27 mouse cellular contexts compared by ENCODE assay signal in genomic region chr5:118760986-118761385, GRCm38 (mm10).
"Had no signal": no experiment of that assay in that cellular context is flagged by ENCODE, and none has a peak within 500 bp of the region (broad histone marks: within the 10 kb centered on the region; RNA-seq: fewer than 3 reads in every experiment).

No protein-coding gene starts in this region.

- H3K27ac ChIP-seq: heart, adult 2 months; heart, embryonic 13.5 days; heart, embryonic 15.5 days; hindbrain, embryonic 12.5 days; hindbrain, embryonic 14.5 days; kidney, embryonic 15.5 days; kidney, postnatal 0 days; limb, embryonic 13.5 days; limb, embryonic 15.5 days; liver, embryonic 13.5 days; liver, embryonic 15.5 days had no signal

- H3K4me1 ChIP-seq: hindbrain, embryonic 12.5 days; limb, embryonic 13.5 days; limb, embryonic 15.5 days; liver, embryonic 13.5 days; liver, embryonic 15.5 days had no signal

- H3K27me3 ChIP-seq: heart, embryonic 13.5 days; heart, embryonic 15.5 days; hindbrain, embryonic 12.5 days; kidney, embryonic 15.5 days; limb, embryonic 13.5 days; limb, embryonic 15.5 days; liver, embryonic 13.5 days; liver, embryonic 15.5 days had no signal

- H3K9me3 ChIP-seq: heart, embryonic 13.5 days; heart, embryonic 15.5 days; hindbrain, embryonic 12.5 days; kidney, embryonic 15.5 days; limb, embryonic 13.5 days; limb, embryonic 15.5 days; liver, embryonic 13.5 days; liver, embryonic 15.5 days had no signal

- DNase-seq: gastrocnemius, postnatal 14 days; gastrocnemius, postnatal 36 days; heart, adult 11 months; heart, adult 2 months; heart, postnatal 14 days; heart, postnatal 36 days; kidney, adult 18-20 months; kidney, adult 9 months; kidney, postnatal 14 days; kidney, postnatal 36 days; layer of hippocampus, adult 9-11 months; layer of hippocampus, postnatal 36 days; left cerebral cortex, postnatal 4 days; liver, embryonic 13.5 days; liver, postnatal 0 days had no signal

- H3K9ac ChIP-seq: heart, embryonic 13.5 days; heart, embryonic 15.5 days; hindbrain, embryonic 12.5 days; hindbrain, embryonic 14.5 days; kidney, embryonic 15.5 days; limb, embryonic 13.5 days; limb, embryonic 15.5 days; liver, embryonic 13.5 days; liver, embryonic 15.5 days; liver, postnatal 0 days had no signal

- ATAC-seq: hindbrain, embryonic 16.5 days; inflammation-experienced regulatory T-cells, adult 6 months; liver, postnatal 0 days had no signal

- H3K4me2 ChIP-seq: heart, embryonic 11.5 days; heart, embryonic 13.5 days; heart, embryonic 15.5 days; hindbrain, embryonic 12.5 days; hindbrain, embryonic 14.5 days; kidney, embryonic 15.5 days; limb, embryonic 13.5 days; limb, embryonic 15.5 days; liver, embryonic 13.5 days; liver, embryonic 15.5 days had no signal

- H3K4me3 ChIP-seq: heart, adult 2 months; heart, embryonic 13.5 days; heart, embryonic 15.5 days; hindbrain, embryonic 12.5 days; kidney, embryonic 15.5 days; limb, embryonic 13.5 days; limb, embryonic 15.5 days; liver, embryonic 13.5 days; liver, embryonic 15.5 days had no signal
